Mouse (Mus musculus) kidney, adult 2 months (tissue): ENCODE measurements around the gene Odf3.

Experiments
- CTCF ChIP-seq: fragments of 200-500 bp; conservative IDR thresholded peaks from 2 replicates; pipeline ENCODE4 v1.5.1; 2011; ENCODE audit warnings: low read depth, mild to moderate bottlenecking, control low read depth, low read length, moderate library complexity, mixed read lengths; ENCODE audit not compliant: insufficient read depth, insufficient read length
- POLR2A ChIP-seq: fragments of 200-500 bp; IDR thresholded peaks from one replicate; pipeline ENCODE4 v1.6.1; 2011; ENCODE audit warnings: low read depth, low read length, control low read depth

DNA sequence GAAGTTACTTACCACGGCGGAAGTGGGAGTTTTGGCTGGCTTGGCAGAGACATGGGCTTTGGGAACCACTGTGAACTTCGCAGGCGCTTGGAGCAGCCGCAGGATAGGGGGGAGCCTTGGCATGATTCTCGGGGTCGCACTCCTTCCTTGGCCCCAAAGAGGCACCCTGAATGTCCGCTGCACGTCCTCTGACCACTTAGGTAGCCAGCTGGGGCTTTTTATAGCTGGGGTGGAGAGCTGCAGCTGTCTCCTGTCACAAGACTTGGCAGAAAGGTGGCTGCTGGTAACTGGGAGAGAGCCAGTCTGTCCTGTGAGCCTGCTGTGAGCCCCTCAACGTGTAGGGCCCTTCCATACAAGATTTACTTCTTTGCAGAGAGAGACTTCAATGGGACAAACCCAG is 52.6 kb downstream of the Odf3 start, which contains the start of gene Cox8b:
- TF ChIP-seq CTCF (no peak), POLR2A (no peak)
